In genomic region chrX:103287846-103288377, GRCm38 (mm10) we compare ENCODE assay signal across 14 mouse cellular contexts. TPM values are rescaled to one million over a fixed set of nuclear protein-coding genes. Genes with fewer than 3 reads are reported as not detected.
DNase-seq lines count a peak whose midpoint lies in the region; ATAC-seq and TF ChIP-seq lines count a peak whose summit lies in the region.
"Had no signal": no experiment of that assay in that cellular context is flagged by ENCODE, and none has a peak within 500 bp of the region (broad histone marks: within the 10 kb centered on the region; RNA-seq: fewer than 3 reads in every experiment).

No protein-coding gene starts in this region.

- H3K4me3 ChIP-seq in kidney, embryonic 16.5 days (ENCODE audit: low read length) = no peak overlapping the region

- WGBS in kidney, embryonic 16.5 days = 31% methylated on average over 10 of the region's 10 CpGs

- no peak for DNase-seq in kidney, postnatal 14 days
- DNase-seq in brain, embryonic 14.5 days (ENCODE audit: low read depth) = peak; percentile 56
- DNase-seq in neural tube, embryonic 10.5 days (ENCODE audit: extremely low spot score, low spot score) = peak; percentile 12
- no peak for DNase-seq in urinary bladder, postnatal 25 days (ENCODE audit: low spot score)
- no peak for DNase-seq in left cerebral cortex, adult 9 months (ENCODE audit: low spot score in 2 of 2)
- no peak for DNase-seq in thymus, postnatal 25 days
- DNase-seq: adrenal gland, postnatal 10 days had no signal

- peak overlapping the region; percentile 42; the same call in 1 of the 2 replicates for H3K4me2 ChIP-seq in kidney, embryonic 16.5 days (replicated peaks; ENCODE audit: low read depth, low read length)

- H3K4me1 ChIP-seq in kidney, embryonic 16.5 days (ENCODE audit: insufficient read depth, low read length) = 0 out of 2 replicates have a peak, but pooled peaks cover 4% of the 10 kb centered on the region

- peaks cover 20% of the 10 kb centered on the region; the same call in 1 of the 2 replicates for H3K27me3 ChIP-seq in kidney, embryonic 16.5 days (ENCODE audit: insufficient read depth, low read length)

- no peak overlapping the region for H3K27ac ChIP-seq in kidney, embryonic 16.5 days (ENCODE audit: low read length)
- H3K27ac ChIP-seq: hindbrain, embryonic 14.5 days had no signal

- TF ChIP-seq POLR2A in brain, embryonic 14.5 days (IDR thresholded peaks at IDR 0.05; ENCODE audit: borderline replicate concordance, extremely low read depth, insufficient read depth, insufficient read length, poor library complexity, severe bottlenecking) = no peak

- H3K36me3 ChIP-seq in kidney, embryonic 16.5 days (ENCODE audit: insufficient read depth, low read length) = no peaks in the 10 kb centered on the region
- H3K36me3 ChIP-seq: G1E had no signal

- no peak for ATAC-seq in kidney, embryonic 16.5 days (ENCODE audit: low FRiP score, low TSS enrichment)
- peak; percentile 35 for ATAC-seq in granulocyte monocyte progenitor cell, adult 5-6 weeks (replicated peaks; ENCODE audit: poor library complexity, severe bottlenecking)

- no peak overlapping the region for H3K9ac ChIP-seq in kidney, embryonic 16.5 days (replicated peaks; ENCODE audit: low read length)
- H3K9ac ChIP-seq: hindbrain, embryonic 14.5 days had no signal

- no peak for TF ChIP-seq CTCF in brain, embryonic 14.5 days (IDR thresholded peaks at IDR 0.05; ENCODE audit: borderline replicate concordance, extremely low read depth, insufficient read depth, insufficient read length)

- no peaks in the 10 kb centered on the region for H3K9me3 ChIP-seq in kidney, embryonic 16.5 days (ENCODE audit: low read length)
- H3K9me3 ChIP-seq: G1E had no signal

RNA-seq across cellular contexts. Expression of gene Cdx4, which starts 33.3 kb away (rescaled TPM):
- polyA plus RNA-seq in kidney, embryonic 16.5 days (2015; fragmentation: Nextera tagmentation; extraction: Ambion mirVana) = not detected in 2 replicates
- not detected in 2 replicates for polyA plus RNA-seq in brain, embryonic 14.5 days (2012; rRNA removed)
- not detected in 2 replicates for total RNA-seq in granulocyte monocyte progenitor cell, adult 5-6 weeks (2014; fragmentation: Nextera tagmentation)
- not detected in 2 replicates for total RNA-seq in granulocyte monocyte progenitor cell, adult 5-6 weeks (2017)
- total RNA-seq: adrenal gland, postnatal 10 days; G1E; layer of hippocampus, postnatal 14 days had no signal
- polyA plus RNA-seq: G1E; hindbrain, embryonic 14.5 days; spleen, adult 2 months; urinary bladder, adult 2 months had no signal

Comparison
In these comparisons a context has a peak if more than half of its experiments do, and no peak if none do; other contexts are left out.
1. DNase-seq: peak in brain, embryonic 14.5 days (single experiment) and neural tube, embryonic 10.5 days (single experiment); none in kidney, postnatal 14 days (single experiment), urinary bladder, postnatal 25 days (single experiment), left cerebral cortex, adult 9 months (0 of 2) and thymus, postnatal 25 days (single experiment).